Mouse (Mus musculus): ENCODE measurements around the gene Six1.
"Not testable (repeated sequence)": the region's sequence is repeated elsewhere in the genome, so short reads cannot be mapped to it uniquely, and the experiment has no call there.

Gene Six1

DNA sequence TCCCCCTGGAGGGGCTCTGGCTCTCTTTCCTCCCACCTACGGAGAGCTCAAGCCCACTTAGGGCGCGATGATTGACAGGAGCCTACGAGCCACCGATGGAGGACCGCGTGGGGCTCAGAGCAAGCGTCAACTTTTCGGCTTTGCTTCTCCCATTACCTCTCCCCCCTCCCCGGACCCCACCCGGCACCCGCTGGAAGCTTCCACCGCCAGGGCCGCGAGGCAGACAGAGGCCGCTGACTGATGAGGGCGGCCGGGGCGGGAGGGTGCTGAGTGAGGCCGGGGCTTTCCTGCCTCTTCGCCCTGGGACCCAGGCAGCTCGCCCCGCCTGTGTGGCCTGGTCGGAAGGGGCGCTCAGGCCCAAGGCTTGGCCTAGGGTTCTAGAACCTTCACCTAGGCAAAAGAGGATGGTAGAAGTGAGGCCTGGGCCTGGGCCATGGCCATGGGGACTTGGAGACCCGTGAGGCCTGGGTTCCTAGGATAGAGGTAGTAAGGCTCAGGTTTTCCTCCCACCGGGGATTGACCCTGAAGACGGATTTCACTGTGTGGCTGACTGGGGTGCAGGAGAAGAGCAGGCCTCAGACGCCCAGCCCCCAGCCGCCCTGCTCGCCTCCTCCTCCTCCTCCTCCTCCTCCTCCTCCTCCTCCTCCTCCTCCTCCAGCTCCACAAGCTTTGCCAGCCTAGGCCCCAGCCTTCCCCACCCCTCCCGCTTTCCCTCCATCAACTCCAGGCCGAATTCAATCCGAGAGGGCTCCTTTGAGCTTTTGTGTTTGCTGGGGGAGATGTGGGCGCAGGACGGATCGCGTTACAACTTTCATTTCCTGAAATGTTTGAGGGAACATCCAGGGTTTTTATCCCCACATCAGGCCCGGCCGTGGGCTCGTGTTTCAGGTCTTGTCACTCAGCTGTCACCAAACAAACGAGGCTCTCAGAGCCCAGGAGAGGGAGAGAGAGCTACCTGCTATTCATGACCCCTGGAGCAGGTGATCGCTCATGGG, 18.5 kb downstream of the Six1 start:
- no peak for DNase-seq (ENCODE audit: low read depth, low spot score)

DNA sequence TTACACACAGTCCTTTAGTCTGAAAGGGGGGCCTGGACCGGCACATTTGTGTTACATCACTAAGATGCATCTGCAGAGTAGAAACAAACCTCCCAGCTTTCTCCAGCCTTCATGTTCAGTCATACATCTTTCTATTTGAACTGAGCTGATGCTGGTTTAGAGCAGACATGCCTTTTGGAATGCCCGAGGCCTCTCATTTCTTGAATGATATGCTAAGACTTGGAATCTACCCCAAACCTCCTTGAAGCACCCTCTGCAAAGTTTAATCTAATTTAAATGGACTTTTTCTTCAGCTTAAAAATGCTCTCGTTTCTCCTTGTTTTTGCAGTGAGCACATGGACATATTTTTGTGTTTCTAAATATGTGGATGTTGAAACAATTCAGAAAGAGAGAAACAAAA, 21.0 kb downstream of the Six1 start:
- DNase-seq (ENCODE audit: low read depth, low spot score) = no peak

DNA sequence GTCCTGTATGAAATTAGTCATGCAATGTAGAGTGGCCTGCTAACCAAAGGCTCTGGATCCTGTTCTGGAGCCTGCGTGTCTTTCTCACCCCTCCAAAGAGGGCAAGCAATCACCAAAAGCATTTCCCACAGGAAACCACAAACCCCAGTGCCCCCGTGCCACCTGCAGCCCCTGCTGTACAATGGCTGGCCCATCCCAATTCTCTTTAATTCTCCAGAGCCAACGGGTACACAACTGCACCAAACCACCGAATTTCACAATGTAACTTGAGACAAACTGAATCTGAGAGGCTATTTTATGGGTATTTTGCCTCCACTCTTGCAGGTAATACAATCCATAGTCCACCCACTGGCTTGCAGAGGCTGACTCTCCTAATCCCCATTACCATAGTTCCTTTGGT, 22.4 kb downstream of the Six1 start:
- DNase-seq (ENCODE audit: low read depth, low spot score) = no peak

DNA sequence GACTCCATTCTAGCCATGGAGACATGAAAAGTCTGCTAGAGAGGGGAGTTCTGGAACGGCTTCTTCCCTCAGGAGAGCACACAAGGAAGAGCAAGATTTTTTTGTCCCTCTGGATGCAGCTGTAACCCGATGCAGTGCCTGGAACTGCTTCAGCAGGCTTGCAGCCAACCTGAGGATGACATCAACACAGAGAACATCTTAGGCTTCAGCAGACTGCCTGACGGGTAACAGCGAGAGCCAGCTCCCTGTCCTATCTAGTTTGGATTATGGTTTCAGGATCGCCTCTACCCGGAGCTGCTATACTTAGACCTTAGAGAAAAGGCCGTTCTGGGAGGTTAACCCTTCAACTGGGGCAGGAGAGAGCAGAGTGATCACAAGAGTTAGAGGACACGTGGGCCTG, 28.2 kb downstream of the Six1 start:
- no peak for DNase-seq (ENCODE audit: low read depth, low spot score)

DNA sequence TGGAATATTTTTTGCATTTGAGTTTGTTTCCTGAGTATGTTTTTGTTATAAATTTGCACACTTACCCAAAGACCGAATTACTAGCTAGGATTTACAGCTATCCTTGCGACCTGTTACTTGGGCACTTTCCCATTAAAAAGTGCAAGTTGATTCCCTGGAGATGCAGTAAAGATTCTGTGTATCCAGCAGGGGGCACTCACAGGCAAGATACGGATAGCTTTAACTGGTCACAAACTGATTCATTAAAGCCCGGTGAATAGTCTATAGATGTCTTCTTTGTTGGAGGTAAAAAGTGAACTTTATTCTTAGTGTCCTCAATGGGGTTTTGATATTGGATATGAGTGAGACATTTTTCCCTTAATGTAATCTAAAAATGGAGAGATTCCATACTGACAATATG, 32.7 kb downstream of the Six1 start:
- DNase-seq (ENCODE audit: low read depth, low spot score) = no peak

DNA sequence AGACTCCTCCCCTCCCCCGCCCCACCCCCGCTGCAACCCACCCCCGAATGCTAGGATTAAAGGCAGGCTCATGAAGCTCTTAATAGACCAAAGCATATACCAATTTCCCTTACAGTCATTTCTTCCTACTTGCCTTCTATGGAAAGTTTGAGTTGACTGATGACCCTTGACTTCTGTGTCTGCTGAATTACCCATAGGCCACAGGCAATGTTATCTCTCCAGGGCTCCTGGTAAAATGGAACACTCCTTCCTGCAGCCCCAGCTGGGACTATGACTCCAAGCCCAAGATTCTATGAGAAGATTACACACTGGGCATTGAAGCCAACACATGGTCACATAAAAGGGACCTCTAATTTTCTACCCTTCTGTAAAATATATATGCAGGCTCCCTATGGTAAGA, 33.3 kb downstream of the Six1 start:
- DNase-seq (ENCODE audit: low read depth, low spot score) = no peak

DNA sequence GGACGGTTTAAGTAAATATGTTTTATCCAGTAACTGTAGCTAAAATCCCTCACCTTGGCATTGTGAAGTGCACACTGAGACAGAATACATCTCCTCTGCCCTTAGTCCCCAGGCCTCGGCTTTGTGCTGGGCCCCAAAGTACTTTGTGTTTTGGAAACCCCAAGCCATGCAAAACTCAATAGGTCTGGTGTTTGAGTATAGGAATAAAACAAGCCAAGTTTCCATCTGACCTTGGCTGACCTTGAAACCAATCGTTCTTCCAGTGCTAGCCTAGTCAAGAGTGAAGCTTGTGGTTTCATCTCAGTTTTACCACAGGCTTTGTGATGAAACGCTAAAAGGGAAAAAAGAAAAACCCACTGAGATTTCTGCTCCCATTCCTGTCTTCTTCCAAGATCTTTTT, 34.8 kb downstream of the Six1 start:
- DNase-seq (ENCODE audit: low read depth, low spot score) = no peak

DNA sequence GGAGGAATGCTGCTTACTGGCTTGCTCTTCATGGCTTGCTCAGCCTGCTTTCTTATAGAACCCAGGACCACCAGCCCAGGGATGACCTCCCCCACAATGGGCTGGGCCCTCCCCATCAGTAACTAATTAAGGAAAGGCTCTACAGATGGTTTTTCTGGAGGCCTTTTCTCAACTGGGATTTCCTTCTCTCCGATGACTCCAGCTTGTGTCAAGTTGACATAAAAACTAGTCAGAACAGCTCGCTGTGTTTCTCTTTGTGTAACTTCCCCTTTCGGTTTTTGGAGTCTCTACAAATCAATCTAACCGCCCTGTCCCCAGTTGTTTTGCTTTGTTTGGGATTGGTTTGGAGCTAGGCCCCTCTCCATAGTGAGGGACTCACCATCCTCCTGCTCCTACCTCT, 37.5 kb downstream of the Six1 start:
- DNase-seq (ENCODE audit: low read depth, low spot score) = no peak

DNA sequence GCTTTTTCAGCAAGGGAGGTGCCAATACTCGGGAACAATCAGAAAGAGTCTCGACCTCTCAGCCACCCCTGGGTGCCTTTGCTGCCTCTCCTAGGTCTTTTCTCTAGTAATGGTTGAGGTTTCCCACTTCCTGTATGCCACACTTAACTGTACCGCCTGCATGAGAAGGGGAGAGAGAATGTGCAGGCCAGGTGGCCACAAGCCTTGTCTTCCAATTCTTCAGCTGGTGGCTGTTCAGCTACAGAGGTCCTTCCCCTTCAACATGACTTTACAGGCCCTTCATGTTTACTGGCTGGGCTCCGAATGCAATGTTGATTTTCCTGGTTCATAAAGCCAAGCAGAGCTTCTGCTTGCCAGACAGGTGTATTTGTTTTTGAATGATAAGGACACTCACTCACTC, 39.4 kb downstream of the Six1 start:
- no peak for DNase-seq (ENCODE audit: low read depth, low spot score)

DNA sequence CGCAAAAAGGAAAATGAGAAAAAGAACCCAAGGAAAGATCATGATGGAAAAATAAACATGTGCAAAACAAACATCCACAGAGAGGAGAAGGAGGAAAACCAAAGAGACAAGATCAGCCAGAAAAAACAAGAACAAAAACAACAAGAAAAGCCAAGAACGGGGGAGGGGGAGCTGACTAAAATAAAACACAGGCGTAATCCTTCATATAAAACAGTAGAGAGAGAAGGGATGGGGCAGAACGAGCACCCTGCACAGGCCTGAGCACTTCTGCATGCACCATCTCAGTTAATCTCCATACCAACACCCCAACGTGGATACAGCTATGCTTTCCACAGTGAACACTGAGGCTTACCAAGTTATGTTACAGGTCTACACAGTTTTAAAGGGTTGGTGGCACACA, 40.9 kb downstream of the Six1 start:
- DNase-seq (ENCODE audit: low read depth, low spot score) = no peak

DNA sequence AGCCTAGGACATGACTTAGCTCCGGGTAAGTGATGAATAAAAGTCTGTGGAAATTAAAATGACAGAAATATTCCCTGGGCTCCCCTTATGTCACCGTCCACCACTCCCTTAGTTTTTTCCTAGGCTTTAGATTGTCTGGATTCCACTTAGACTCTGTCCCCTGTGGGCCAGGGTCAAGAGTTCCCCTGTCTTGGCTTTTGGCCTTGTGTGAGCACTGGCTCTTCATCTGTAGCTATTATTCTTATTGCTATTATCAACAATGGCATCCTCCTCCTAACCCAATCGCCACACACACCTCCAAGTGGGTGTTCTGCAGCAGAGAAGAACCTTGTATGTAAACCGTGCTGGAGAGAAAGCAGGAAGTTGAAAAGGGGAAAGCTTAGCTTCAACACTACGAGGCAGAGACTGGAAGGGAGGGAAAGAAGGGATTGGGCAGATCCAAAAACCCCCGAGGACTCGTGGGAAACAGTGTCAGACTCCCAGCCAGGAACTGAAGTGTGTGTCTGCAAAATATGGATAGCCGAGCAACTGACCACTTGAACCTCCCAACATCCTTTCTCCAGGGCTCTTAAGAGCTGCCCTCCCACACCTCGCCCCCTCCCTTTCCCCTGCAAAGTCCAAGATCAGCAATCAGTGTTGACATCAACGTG, 41.4 kb downstream of the Six1 start:
- DNase-seq (ENCODE audit: low read depth, low spot score) = no peak

DNA sequence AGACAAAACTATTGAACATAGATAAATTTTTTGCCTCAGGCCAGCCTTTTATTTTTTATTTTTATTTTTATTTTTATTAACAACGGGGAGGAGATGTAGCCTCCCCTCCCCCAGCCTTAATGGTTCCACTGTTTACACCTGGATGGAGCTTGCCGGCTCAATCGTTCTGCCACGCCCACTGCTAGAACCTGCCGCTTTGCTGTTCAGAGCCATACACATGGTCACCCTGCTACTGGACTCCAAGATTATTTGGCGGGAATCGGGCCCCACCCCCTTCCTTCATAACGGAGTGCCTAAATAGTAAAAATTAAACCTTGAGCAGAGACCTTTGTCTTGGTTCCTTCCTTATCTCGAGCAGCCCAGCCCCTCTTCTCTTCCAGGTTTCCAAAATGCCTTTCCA, 50.8 kb downstream of the Six1 start:
- DNase-seq (ENCODE audit: low read depth, low spot score) = not testable (repeated sequence)

DNA sequence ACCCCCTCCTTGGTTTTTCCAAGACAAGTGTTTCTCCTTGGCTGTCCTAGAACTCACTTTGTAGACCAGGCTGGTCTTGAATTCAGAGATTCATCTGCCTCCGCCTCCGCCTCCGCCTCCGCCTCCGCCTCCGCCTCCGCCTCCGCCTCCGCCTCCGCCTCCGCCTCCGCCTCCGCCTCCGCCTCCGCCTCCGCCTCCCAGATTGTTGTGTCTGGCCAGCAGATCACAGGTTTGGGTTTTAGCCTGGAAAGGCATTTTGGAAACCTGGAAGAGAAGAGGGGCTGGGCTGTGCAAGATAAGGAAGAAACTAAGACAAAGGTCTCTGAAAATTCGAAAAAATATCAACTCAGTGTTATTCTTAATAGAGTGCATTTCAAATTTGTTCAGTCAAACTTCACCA, 51.4 kb downstream of the Six1 start:
- DNase-seq (ENCODE audit: low read depth, low spot score) = not testable (repeated sequence)

DNA sequence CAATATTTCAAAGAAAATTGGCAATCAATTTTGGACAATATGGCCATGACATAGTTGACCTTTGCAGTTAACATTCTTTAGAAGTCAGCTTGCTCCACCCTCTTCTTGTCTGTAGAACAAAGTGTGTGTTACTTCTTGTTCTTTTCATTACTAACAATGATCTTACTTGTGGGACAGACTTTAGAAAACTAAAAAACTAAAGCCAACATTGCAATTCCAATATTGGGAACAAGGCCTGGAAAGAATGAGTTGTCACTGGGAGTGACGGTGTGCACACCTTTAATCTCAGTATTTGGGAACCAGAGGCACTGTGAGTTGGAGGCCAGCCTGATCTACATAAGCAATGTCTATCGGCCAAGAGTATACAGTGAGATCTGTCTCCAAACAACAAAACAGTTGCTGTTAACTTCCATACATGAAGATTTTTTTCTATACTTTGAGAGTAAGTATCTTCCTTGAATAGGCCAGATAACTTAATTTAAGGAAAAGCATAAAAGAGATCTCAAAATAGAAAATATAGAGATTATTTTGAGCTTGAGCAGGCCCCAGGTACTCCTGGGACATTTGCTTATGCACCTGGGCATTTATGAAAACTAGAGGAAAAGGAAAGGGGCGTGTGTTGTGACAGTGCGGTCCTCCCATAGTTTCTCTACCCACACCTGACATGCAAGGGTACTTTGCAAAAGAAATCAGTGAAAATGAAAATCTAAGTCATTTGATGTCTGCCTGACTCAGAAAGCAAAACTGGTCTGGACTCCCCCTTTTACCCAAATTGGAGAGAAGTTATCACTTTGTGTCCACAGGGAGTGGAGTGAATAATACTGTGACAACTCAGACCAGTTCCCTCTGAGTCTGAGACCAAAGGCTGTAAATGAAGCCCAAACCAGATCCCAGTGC, 55.3 kb downstream of the Six1 start:
- no peak for DNase-seq (ENCODE audit: low read depth, low spot score)

DNA sequence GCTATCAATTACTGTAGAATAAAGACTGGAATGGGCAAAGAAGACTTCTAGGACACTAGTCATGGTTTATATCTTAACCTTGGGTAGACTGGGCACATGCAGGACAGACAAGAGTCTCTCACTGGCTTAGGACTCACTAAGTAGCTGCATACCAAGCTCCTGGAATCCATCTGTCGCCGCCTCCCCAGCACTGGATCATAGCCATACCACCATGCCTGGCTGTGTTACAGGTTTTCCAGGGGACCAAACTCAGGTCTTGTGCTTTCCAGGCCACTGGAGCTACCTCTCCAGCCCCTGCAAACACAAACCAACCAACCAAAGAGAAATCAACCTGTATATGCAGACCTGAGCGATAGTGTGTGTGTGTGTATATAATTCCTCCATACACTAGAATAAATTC, 57.0 kb downstream of the Six1 start:
- no peak for DNase-seq (ENCODE audit: low read depth, low spot score)
